Mouse (Mus musculus): ENCODE results near the gene Gm13277.
"Not testable (repeated sequence)": the region's sequence is repeated elsewhere in the genome, so short reads cannot be mapped to it uniquely, and the experiment has no call there.

GRCm38 (mm10) chr4:88827116-88827515 is 38.7 kb downstream of the Gm13277 start, which contains the start of gene Ifna6:
- not testable (repeated sequence) for TF ChIP-seq POLR2A (IDR thresholded peaks at IDR 0.05; ENCODE audit: insufficient read length, low read depth); MAX (IDR thresholded peaks at IDR 0.05; ENCODE audit: low read depth); E2F4 (IDR thresholded peaks at IDR 0.05; ENCODE audit: insufficient read depth); CEBPB (IDR thresholded peaks at IDR 0.05; ENCODE audit: insufficient read depth, poor library complexity, severe bottlenecking); USF1 (IDR thresholded peaks at IDR 0.05; ENCODE audit: low read depth); SRF (IDR thresholded peaks at IDR 0.05; ENCODE audit: control insufficient read depth, insufficient read length, low read depth); TCF12 (IDR thresholded peaks at IDR 0.05; ENCODE audit: insufficient read depth, poor library complexity, severe bottlenecking); MYOG (IDR thresholded peaks at IDR 0.05; ENCODE audit: control insufficient read depth in 1 of 3, insufficient read depth in 1 of 3, insufficient read length in 2 of 3, low read depth in 2 of 3)
